ENCODE assay signal across 13 mouse cellular contexts in the genomic region with DNA sequence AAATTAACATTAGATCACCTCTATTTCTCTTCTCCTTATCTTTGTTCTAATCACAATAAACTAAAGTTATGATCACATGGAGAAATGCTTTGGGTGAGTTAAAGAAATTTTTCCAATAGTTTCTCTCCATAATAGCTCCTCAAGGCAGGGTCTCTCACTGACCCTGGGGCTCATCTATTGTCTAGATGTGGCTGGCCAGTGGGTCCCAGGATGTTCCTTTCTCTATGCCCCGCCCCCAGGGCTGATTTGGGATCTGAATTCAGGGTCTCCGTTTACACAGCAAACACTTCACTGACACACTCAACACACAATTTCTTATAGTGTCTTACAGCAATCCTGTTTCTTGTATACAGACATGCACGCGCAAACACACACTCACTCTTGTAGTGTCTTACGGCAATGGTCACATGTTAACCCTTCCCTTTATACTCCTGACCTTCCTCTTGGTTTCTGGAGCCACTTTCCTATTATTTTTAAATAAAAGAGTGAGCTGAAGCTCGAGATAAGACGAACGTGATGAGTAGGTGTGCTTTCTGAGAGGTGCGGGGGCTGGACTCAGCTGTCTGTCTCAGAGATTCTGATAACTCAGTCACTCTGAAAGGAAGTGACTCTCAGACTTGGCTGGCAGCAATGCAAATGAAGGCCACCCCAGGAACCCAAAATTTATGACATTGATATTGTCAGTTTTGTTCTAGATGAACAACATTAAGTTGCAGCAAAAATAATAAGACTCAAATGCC.
DNase-seq lines count a peak whose midpoint lies in the region; ATAC-seq lines count a peak whose summit lies in the region.
"Had no signal": no experiment of that assay in that cellular context is flagged by ENCODE, and none has a peak within 500 bp of the region (broad histone marks: within the 10 kb centered on the region; RNA-seq: fewer than 3 reads in every experiment).

No protein-coding gene starts in this region.

- H3K4me3 ChIP-seq in neural tube, embryonic 11.5 days (ENCODE audit: low read depth, low read length), result no peak overlapping the region
- no peak overlapping the region for H3K4me3 ChIP-seq in forebrain, embryonic 14.5 days (ENCODE audit: low read depth, low read length)
- H3K4me3 ChIP-seq in hindbrain, embryonic 16.5 days (ENCODE audit: low read length), result no peak overlapping the region
- no peak overlapping the region for H3K4me3 ChIP-seq in neural tube, embryonic 14.5 days (ENCODE audit: low read depth, low read length)
- H3K4me3 ChIP-seq: embryonic facial prominence, embryonic 12.5 days; liver, embryonic 13.5 days had no signal

- 0 out of 2 replicates have a peak overlapping the region, but pooled peaks have one; percentile 32 for H3K9ac ChIP-seq in neural tube, embryonic 11.5 days (ENCODE audit: low read length)
- H3K9ac ChIP-seq in forebrain, embryonic 14.5 days (ENCODE audit: low read length), result no peak overlapping the region
- H3K9ac ChIP-seq in hindbrain, embryonic 16.5 days (ENCODE audit: low read depth, low read length), result no peak overlapping the region
- H3K9ac ChIP-seq in neural tube, embryonic 14.5 days (replicated peaks; ENCODE audit: low read depth, low read length), result no peak overlapping the region
- H3K9ac ChIP-seq: embryonic facial prominence, embryonic 12.5 days; liver, embryonic 13.5 days had no signal

- H3K9me3 ChIP-seq in neural tube, embryonic 11.5 days (ENCODE audit: control insufficient read depth, low read length), result no peaks in the 10 kb centered on the region
- no peaks in the 10 kb centered on the region for H3K9me3 ChIP-seq in forebrain, embryonic 14.5 days (replicated peaks; ENCODE audit: control insufficient read depth, low read length)
- H3K9me3 ChIP-seq in hindbrain, embryonic 16.5 days (ENCODE audit: control insufficient read depth, low read length), result no peaks in the 10 kb centered on the region
- no peaks in the 10 kb centered on the region for H3K9me3 ChIP-seq in neural tube, embryonic 14.5 days (ENCODE audit: control insufficient read depth, low read length)
- H3K9me3 ChIP-seq: embryonic facial prominence, embryonic 12.5 days; liver, embryonic 13.5 days had no signal

- peak overlapping the region; percentile 88 for H3K27ac ChIP-seq in neural tube, embryonic 11.5 days (ENCODE audit: low read depth, low read length)
- peak overlapping the region; percentile 68 for H3K27ac ChIP-seq in forebrain, embryonic 14.5 days (ENCODE audit: low read depth, low read length)
- peak overlapping the region; percentile 40; the same call in 1 of the 2 replicates for H3K27ac ChIP-seq in hindbrain, embryonic 16.5 days (ENCODE audit: low read depth, low read length)
- H3K27ac ChIP-seq in neural tube, embryonic 14.5 days (ENCODE audit: low read depth, low read length), result no peak overlapping the region; the same call in 1 of the 2 replicates
- H3K27ac ChIP-seq: embryonic facial prominence, embryonic 12.5 days; liver, embryonic 13.5 days had no signal

- WGBS in neural tube, embryonic 11.5 days, result 83% methylated on average over 9 of the region's 9 CpGs
- WGBS in forebrain, embryonic 14.5 days, result 77% methylated on average over 9 of the region's 9 CpGs
- WGBS in hindbrain, embryonic 16.5 days, result 67% methylated on average over 9 of the region's 9 CpGs
- 63% methylated on average over 9 of the region's 9 CpGs for WGBS in neural tube, embryonic 14.5 days

- H3K4me1 ChIP-seq in neural tube, embryonic 11.5 days (ENCODE audit: control insufficient read depth, insufficient read depth, low read length), result peaks cover 7% of the 10 kb centered on the region; the same call in 1 of the 2 replicates
- peaks cover 18% of the 10 kb centered on the region for H3K4me1 ChIP-seq in forebrain, embryonic 14.5 days (ENCODE audit: control insufficient read depth, insufficient read depth, low read length)
- peaks cover 11% of the 10 kb centered on the region for H3K4me1 ChIP-seq in hindbrain, embryonic 16.5 days (ENCODE audit: control insufficient read depth, insufficient read depth, low read depth, low read length)
- peaks cover 19% of the 10 kb centered on the region for H3K4me1 ChIP-seq in neural tube, embryonic 14.5 days (ENCODE audit: control insufficient read depth, insufficient read depth, low read length)
- H3K4me1 ChIP-seq: liver, embryonic 13.5 days had no signal

- H3K27me3 ChIP-seq in neural tube, embryonic 11.5 days (ENCODE audit: control insufficient read depth, insufficient read depth, low read length), result no peaks in the 10 kb centered on the region
- H3K27me3 ChIP-seq in forebrain, embryonic 14.5 days (replicated peaks; ENCODE audit: control insufficient read depth, insufficient read depth, low read length), result no peaks in the 10 kb centered on the region
- H3K27me3 ChIP-seq in hindbrain, embryonic 16.5 days (replicated peaks; ENCODE audit: control insufficient read depth, insufficient read depth, low read length), result no peaks in the 10 kb centered on the region
- H3K27me3 ChIP-seq in neural tube, embryonic 14.5 days (ENCODE audit: control insufficient read depth, insufficient read depth, low read length), result no peaks in the 10 kb centered on the region
- H3K27me3 ChIP-seq: embryonic facial prominence, embryonic 12.5 days; liver, embryonic 13.5 days had no signal

- H3K36me3 ChIP-seq in neural tube, embryonic 11.5 days (ENCODE audit: control insufficient read depth, insufficient read depth, low read length), result no peaks in the 10 kb centered on the region
- H3K36me3 ChIP-seq in forebrain, embryonic 14.5 days (ENCODE audit: control insufficient read depth, insufficient read depth, low read length), result no peaks in the 10 kb centered on the region
- no peaks in the 10 kb centered on the region for H3K36me3 ChIP-seq in hindbrain, embryonic 16.5 days (ENCODE audit: control insufficient read depth, insufficient read depth, low read length)
- H3K36me3 ChIP-seq in neural tube, embryonic 14.5 days (ENCODE audit: control insufficient read depth, insufficient read depth, low read length), result no peaks in the 10 kb centered on the region
- H3K36me3 ChIP-seq: embryonic facial prominence, embryonic 12.5 days; liver, embryonic 13.5 days had no signal

- H3K4me2 ChIP-seq in neural tube, embryonic 11.5 days (ENCODE audit: low read depth), result no peak overlapping the region
- H3K4me2 ChIP-seq in forebrain, embryonic 14.5 days (ENCODE audit: low read length), result 0 out of 2 replicates have a peak overlapping the region, but pooled peaks have one; percentile 20
- H3K4me2 ChIP-seq in hindbrain, embryonic 16.5 days (ENCODE audit: low read length), result no peak overlapping the region
- peak overlapping the region; percentile 3; the same call in 1 of the 2 replicates for H3K4me2 ChIP-seq in neural tube, embryonic 14.5 days (ENCODE audit: low read depth, low read length)
- H3K4me2 ChIP-seq: embryonic facial prominence, embryonic 12.5 days; liver, embryonic 13.5 days had no signal

- intact Hi-C loops in gastrocnemius, postnatal 36 days (cut with DNase I), result no loop called here

- no peak for DNase-seq in neural tube, embryonic 11.5 days (ENCODE audit: low spot score)
- no peak for DNase-seq in neural tube, embryonic 10.5 days (ENCODE audit: extremely low spot score, low spot score)
- DNase-seq in forebrain, embryonic 14.5 days (ENCODE audit: low spot score), result no peak
- no peak for DNase-seq in spleen, adult 18-20 months
- DNase-seq in gastrocnemius, postnatal 36 days, result no peak
- no peak for DNase-seq in kidney, postnatal 14 days
- DNase-seq: gastrocnemius, postnatal 25 days; liver, embryonic 13.5 days had no signal

- no peak for ATAC-seq in neural tube, embryonic 11.5 days (ENCODE audit: insufficient read depth, low FRiP score, low TSS enrichment)
- ATAC-seq in forebrain, embryonic 14.5 days, result no peak
- ATAC-seq in hindbrain, embryonic 16.5 days, result no peak
- no peak for ATAC-seq in neural tube, embryonic 14.5 days (ENCODE audit: low read depth)
- ATAC-seq: inflammation-experienced regulatory T-cells, adult 6 months; lung, postnatal 0 days had no signal

Comparison
In these comparisons a context has a peak if more than half of its experiments do, and no peak if none do; other contexts are left out.
1. H3K4me2 ChIP-seq: peak in forebrain, embryonic 14.5 days (single experiment) and neural tube, embryonic 14.5 days (single experiment); none in neural tube, embryonic 11.5 days (single experiment) and hindbrain, embryonic 16.5 days (single experiment).